Mouse (Mus musculus) erythroblast, embryonic 14.5 days (primary cell): ENCODE results near the gene Gm45785.

Experiments
- GATA1 ChIP-seq: IDR thresholded peaks from 2 replicates; pipeline ENCODE4 v1.6.1; 2012; ENCODE audit warnings: low read length, inconsistent platforms, mixed read lengths
- TAL1 ChIP-seq: IDR thresholded peaks from 3 replicates; pipeline ENCODE4 v1.6.1; 2012; ENCODE audit warnings: low read length, inconsistent platforms, mixed read lengths

GRCm38 (mm10) chr7:140854483-140854882, 1.6 kb downstream of the Gm45785 start:
- TF ChIP-seq TAL1, result no peak
- no peak for TF ChIP-seq GATA1
